Mouse (Mus musculus): Measurements from ENCODE around the gene C5ar2.

GRCm38 (mm10) chr7:16207076-16207475, 36.9 kb downstream of the C5ar2 start:
- TF ChIP-seq CTCF (IDR thresholded peaks at IDR 0.05; ENCODE audit: low read depth) (no peak), EP300 (IDR thresholded peaks at IDR 0.05; ENCODE audit: low read depth) (no peak)
